Mouse (Mus musculus) cerebellum, postnatal 14 days (tissue): ENCODE data around the gene Zcwpw1.

Experiments used
- DNase-seq, 2 experiments: peaks; one replicate each; pipeline ENCODE4 v3.0.0; 2021; ENCODE audit warnings: mixed read lengths in 2 of 2

The Zcwpw1 gene

DNA sequence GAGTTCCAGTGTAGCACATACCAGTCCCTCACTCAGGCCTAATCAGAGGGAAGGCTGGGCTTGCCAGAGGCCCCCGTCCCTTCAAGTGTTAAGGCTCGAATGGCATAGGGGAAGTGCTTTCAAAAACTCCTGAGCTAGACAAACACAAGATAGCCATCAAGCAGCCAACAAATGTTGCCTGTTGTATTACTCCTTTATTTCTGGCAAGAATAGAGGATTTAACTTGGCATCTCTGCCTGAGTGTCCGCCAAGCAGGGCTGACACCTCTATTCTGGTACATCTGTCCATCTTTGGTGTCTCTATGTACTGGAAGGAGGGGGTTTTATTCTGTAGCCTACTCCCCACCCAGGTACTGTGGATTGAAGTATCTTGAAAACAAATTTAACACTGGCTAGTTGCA, 31.5 kb upstream of the Zcwpw1 start:
- DNase-seq = no peak

DNA sequence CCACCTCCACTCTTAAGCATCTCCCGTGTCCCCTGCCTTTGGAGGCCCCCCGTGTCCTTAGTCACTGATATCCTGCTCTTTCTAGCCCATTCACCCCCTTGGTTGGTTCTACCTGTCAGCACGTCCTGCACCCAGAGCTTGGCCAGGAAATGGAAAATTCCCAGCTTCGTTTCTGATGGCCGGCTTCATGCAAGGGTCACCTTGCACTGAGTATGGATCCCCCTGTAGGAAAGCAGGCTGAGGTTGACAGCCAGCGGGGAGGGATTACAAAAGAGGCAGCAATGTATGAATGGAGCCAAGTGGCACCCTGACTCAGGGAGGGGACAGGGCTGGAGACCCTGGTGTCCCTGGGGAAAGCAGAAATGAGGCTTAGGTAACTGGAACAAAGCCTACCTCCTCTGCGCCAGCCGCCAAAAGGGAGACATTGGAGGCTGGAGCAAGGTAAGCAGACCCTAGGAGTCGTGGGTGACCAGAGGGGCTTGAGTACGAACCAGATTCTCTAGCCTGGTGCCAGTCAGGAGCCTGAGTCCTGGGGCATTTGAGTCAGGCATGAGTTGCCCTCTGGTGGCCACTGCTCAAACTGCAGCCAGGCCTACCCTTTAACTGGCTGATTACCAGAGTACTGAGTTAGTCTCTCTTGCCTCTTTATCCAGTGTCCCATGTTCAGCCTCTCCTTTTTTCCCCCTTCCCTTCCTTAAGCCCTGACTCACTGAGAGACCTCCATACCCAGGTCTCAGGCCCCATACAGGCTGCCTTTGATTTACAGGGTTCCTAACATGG, 30.5 kb upstream of the Zcwpw1 start:
- DNase-seq = peak; percentile 94 to 96

GRCm38 (mm10) chr5:137757887-137758286, 29.7 kb upstream of the Zcwpw1 start:
- DNase-seq = peak; percentile 62 to 78

GRCm38 (mm10) chr5:137758921-137759534, 28.6 kb upstream of the Zcwpw1 start:
- DNase-seq = no peak

GRCm38 (mm10) chr5:137759971-137760412, 27.6 kb upstream of the Zcwpw1 start:
- DNase-seq = peak; percentile 92 to 95

GRCm38 (mm10) chr5:137764609-137765340, 22.8 kb upstream of the Zcwpw1 start:
- no peak for DNase-seq

GRCm38 (mm10) chr5:137766270-137766669, 21.3 kb upstream of the Zcwpw1 start:
- peak in 1 of 2 experiments; percentile 54 for DNase-seq

DNA sequence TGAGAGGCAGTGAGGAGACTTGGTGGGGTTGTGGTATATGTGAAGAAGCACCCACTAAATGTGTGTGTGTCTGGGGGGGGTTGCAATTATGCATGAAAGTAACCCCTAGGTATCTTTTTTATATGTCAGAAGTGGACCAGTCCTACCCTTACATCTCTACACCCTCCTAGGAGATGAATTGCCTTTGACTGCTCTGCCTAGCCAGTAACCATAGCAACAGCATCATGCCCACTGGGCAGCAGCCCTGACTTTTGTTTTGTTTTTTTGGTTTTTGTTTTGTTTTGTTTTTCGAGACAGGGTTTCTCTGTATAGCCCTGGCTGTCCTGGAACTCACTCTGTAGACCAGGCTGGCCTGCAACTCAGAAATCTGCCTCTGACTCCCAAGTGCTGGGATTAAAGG, 19.1 kb upstream of the Zcwpw1 start:
- no peak for DNase-seq

DNA sequence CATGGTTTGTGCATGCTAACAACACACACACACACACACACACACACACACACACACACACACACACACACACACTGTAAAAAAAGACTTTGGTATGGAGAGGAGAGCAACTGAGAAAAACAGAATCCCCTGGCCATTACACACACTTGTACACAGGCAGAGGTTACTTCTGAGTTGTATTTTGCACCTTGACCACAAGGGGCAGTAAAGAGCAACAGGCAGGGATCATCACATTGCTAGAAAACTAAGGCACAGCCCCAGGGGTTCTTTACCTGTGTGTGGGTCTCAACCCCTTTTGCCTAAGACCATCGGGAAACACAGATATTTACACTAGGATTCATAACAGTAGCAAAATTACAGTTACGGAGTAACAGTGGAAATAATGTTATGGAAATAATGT, 16.9 kb upstream of the Zcwpw1 start:
- peak; percentile 54 to 59 for DNase-seq

GRCm38 (mm10) chr5:137772755-137773154, 14.8 kb upstream of the Zcwpw1 start:
- no peak for DNase-seq

GRCm38 (mm10) chr5:137775587-137776290, 11.9 kb upstream of the Zcwpw1 start:
- DNase-seq = peak in 1 of 2 experiments; percentile 0

DNA sequence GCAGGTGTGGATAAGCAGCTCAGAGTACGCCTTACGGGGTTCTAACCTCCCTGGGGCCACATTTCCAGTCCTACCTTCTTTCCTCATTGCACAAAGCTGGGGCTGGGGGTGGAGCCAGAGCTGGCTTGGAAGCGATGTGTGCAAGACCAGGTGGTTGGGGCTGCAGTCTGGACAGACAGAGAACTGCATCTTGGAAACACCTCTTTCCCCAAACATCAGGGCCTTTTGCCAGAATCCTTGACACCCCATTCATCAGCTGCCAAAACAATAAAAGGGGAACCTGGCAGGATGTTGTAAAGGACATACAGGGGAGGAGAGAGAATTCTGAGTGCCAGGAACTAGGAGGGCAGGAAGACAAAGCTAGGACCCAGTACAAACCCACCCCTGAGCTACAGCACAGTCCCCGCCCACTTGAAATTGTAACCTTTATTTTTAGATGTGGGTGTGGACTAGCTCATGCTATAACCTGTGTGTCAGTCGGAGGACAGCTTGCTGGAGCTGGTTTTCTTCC, 11.1 kb upstream of the Zcwpw1 start:
- peak in 1 of 2 experiments; percentile 39 for DNase-seq

GRCm38 (mm10) chr5:137777267-137777845, 10.2 kb upstream of the Zcwpw1 start:
- DNase-seq = no peak

DNA sequence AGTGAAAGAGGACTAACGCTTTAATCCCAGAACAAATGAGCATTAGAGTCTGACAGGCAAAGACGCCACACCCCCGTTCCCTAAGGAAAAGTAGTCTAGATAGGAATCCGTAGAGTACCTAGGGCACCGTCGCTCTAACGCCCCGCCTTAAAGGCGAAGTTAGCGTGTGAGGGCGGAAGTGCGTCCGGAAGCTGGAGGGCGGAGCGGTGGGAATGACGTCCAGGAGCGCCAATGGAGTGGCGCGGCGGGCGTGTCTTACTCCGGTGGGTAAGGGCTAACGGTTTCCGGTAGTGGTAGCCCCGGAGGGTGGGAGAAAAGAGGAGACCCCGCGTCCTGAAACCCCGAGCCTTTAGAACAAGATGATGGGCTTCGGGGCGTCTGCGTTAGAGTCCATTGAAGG, 9.0 kb upstream of the Zcwpw1 start, which contains the start of gene Ppp1r35:
Ppp1r35 (plus strand) TSS at position 215 of the 400 bp plus-strand sequence.
- DNase-seq = peak; percentile 98

- peak; percentile 50 to 61 for DNase-seq
Measured at GRCm38 (mm10) chr5:137779053-137779933, 8.3 kb upstream of the Zcwpw1 start.

DNA sequence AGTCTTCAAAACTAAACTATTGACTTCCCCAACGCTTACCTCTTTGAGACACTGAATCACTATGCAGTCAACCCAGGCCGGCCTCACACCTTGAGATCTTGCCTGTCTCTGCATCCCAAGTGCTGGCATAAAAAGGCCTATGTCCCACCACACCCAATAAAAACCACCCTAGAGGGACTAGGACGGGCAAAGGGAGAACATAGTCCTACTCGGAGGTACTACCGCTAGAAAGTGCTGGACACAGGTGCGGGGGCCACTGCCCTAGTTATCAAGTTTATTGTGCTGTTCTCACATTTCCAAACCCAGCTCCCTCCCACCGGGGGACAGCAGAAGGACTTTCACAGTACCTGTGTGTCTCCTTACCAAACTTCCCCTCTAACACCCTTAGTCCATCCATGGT, 5.9 kb upstream of the Zcwpw1 start:
- DNase-seq = no peak

DNA sequence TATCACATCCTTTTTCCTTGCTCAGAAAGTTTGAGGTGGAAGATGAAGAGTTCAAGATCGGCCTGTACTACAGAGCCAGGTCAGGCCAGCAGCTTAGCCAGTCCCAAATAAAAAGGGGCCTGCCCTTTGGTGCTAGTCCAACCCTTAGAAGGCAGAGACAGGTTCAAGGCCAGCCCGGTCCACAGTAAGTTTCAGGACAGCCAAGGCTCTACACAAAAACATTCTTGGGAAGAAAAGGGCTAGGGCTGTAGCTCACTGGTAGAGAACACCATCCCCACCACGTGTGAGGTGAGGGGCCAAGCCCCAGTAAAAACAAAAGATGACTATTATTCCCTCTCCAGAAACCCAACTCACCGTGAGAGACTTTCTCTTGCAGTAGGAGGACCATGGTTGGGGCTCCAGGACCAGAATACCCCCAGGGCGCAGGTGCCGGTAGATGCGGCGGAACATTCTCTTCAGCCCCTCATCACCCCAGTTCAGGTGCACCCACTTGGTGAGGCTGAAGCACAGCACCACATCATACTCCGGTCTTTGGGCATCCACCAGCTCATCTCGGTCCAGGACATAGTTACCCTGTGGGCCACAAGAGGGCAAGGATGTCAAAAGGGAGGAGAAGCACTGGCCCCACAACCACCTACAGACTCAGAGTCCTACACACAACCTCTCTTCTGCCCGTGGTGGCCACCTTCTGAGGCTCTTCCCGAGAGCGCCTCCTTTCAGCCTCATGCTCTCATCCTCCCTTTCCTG, 4.6 kb upstream of the Zcwpw1 start:
- no peak for DNase-seq

DNA sequence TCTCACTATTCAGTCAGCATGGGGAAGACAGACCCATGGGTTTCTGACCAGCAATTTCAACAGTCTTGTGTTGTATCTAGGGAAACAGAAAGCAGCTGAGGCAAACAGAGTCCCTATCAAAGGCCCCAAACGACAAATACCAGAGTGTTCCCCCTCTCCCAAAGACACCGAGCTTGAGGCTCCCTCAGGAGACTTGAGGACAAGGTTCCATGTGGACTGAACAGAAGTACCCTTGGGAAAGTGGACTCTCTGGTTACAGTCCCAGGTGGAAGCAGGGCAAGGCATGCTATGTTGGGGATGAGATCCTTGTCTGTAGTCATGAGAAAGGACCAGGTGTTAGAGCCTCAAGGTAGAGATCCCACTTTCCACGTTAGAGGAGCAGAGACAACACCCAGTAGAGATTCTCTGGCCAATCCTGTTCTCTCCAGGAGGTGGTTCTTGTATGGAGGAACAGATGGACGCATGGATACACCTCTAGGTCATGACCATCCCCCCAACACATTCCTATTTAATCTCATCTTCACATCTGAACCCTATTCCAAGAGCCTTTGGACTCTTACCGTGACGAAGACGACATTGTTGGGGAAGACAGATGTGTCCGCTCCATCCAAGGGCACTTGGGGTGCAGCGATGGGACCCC, 3.6 kb upstream of the Zcwpw1 start:
- DNase-seq = no peak

GRCm38 (mm10) chr5:137784546-137784945, 3.1 kb upstream of the Zcwpw1 start:
- no peak for DNase-seq
